Mouse (Mus musculus): ENCODE data around the gene Zbtb45.

DNA sequence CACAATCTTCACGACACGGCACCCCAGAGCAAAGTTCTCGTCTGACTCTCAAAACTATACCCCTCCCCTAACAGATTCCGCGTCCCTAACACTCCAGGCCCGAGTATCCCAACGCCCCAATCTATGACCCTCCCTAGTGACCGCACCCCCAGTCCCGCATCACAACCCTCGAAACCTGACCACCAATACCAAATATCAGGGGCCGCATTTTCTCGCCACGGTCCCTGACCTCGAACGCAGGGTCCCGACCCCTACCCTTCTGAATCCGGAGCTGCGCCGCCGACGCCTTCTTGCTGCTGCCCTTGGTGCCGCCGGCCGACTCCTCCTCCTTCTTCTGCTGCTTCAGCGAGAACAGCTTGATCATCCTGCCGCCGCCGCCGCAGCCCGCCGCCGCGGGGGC, 27.5 kb upstream of the Zbtb45 start:
- TF ChIP-seq POLR2A (IDR thresholded peaks at IDR 0.05; ENCODE audit: control insufficient read depth, extremely low read depth, insufficient read depth, low read length, poor library complexity) (no peak), CTCF (IDR thresholded peaks at IDR 0.05; ENCODE audit: borderline replicate concordance, control insufficient read depth, extremely low read depth, insufficient read depth, low read length, poor library complexity) (no peak)

All from thymus, adult 2 months (tissue).